Mouse (Mus musculus) kidney, adult 10 weeks (tissue): Measurements from ENCODE around the gene Osbpl6. TPM values are rescaled to one million over a fixed set of nuclear protein-coding genes. Genes with fewer than 3 reads are reported as not detected.

Source experiments
- polyA plus RNA-seq: library from polyadenylated mRNA; stranded (reverse); fragments of 350-450 nt; fragmentation: Illumina TruSeq; extraction: RNeasy Lipid Tissue Mini Kit (QIAGEN cat#74804); gene quantifications from one replicate; pipeline ENCODE4 v1.2.3, GENCODE M21; 2014; ENCODE audit warnings: low read depth, low replicate concordance

The Osbpl6 gene
- 48.6 TPM for polyA plus RNA-seq

GRCm38 (mm10) chr2:76406151-76406936 lies at the start of gene Osbpl6:
TSS of gene Osbpl6 (plus strand) at chr2:76406508.

GRCm38 (mm10) chr2:76360226-76360625 lies 46.1 kb upstream of the Osbpl6 start, which contains the start of gene Cyct:
TSS of gene Cyct (minus strand) at chr2:76360450.

GRCm38 (mm10) chr2:76369821-76370655 lies 36.3 kb upstream of the Osbpl6 start, which contains the start of gene Rbm45:
TSS of gene Rbm45 (plus strand) at chr2:76369984.

GRCm38 (mm10) chr2:76647883-76648570 lies 241.7 kb downstream of the Osbpl6 start, which contains the start of the genes Prkra and Pjvk:
TSS of gene Prkra (minus strand) at chr2:76648015.
TSS of gene Pjvk (plus strand) at chr2:76648476.

Other genes starting within 250 kb of the Osbpl6 start
- gene Pde11a, start 67.7 kb upstream of the Osbpl6 start, polyA plus RNA-seq, result 1.8 TPM
- not detected for gene Cyct, start 46.1 kb upstream of the Osbpl6 start, polyA plus RNA-seq
- gene Rbm45, start 36.5 kb upstream of the Osbpl6 start, polyA plus RNA-seq, result 31.5 TPM
- gene Prkra, start 241.5 kb downstream of the Osbpl6 start, polyA plus RNA-seq, result 30.0 TPM
- gene Pjvk, start 242.0 kb downstream of the Osbpl6 start, polyA plus RNA-seq, result 5.5 TPM